Mouse (Mus musculus) hindbrain, postnatal 0 days (tissue): ENCODE data around the gene Ccdc84. TPM values are rescaled to one million over a fixed set of nuclear protein-coding genes. Genes with fewer than 3 reads are reported as not detected.
"Not testable (repeated sequence)": the region's sequence is repeated elsewhere in the genome, so short reads cannot be mapped to it uniquely, and the experiment has no call there.

Experiments
- ATAC-seq: fragments of 200-750 bp; cut with Nextera tagmentation; 2 replicates; pipeline ENCODE4 v1.8.0; 2017; ENCODE audit warnings: mild to moderate bottlenecking, moderate TSS enrichment, moderate library complexity
- DNase-seq: peaks from one replicate; pipeline ENCODE4 v3.0.0-alpha.2; 2015; ENCODE audit warnings: low spot score
- H3K27ac ChIP-seq: fragments of 300-500 bp; sonication (generic); 2 replicates; pipeline ENCODE4 v1.5.1; 2014; ENCODE audit warnings: mild to moderate bottlenecking
- H3K27me3 ChIP-seq: fragments of 300-500 bp; sonication (generic); 2 replicates; pipeline ENCODE4 v1.6.1; 2014; ENCODE audit warnings: low read length, mixed read lengths; ENCODE audit not compliant: insufficient read depth
- H3K36me3 ChIP-seq: fragments of 300-500 bp; sonication (generic); 2 replicates; pipeline ENCODE4 v1.6.1; 2014; ENCODE audit warnings: low read length, mixed read lengths; ENCODE audit not compliant: insufficient read depth
- H3K4me1 ChIP-seq: fragments of 300-500 bp; sonication (generic); 2 replicates; pipeline ENCODE4 v1.6.1; 2014; ENCODE audit warnings: antibody characterized with exemption, low read length, mixed read lengths; ENCODE audit not compliant: insufficient read depth
- H3K4me2 ChIP-seq: fragments of 300-500 bp; sonication (generic); 2 replicates; pipeline ENCODE4 v1.6.1; 2014; ENCODE audit warnings: low read depth, mild to moderate bottlenecking, low read length, moderate library complexity, mixed read lengths
- H3K4me3 ChIP-seq: fragments of 300-500 bp; sonication (generic); 2 replicates; pipeline ENCODE4 v1.5.1; 2014; ENCODE audit warnings: low read length
- H3K9ac ChIP-seq: fragments of 300-500 bp; sonication (generic); replicated peaks from 2 replicates; pipeline ENCODE4 v1.6.1; 2014; ENCODE audit warnings: mild to moderate bottlenecking, low read length, moderate library complexity, mixed read lengths
- H3K9me3 ChIP-seq: fragments of 300-500 bp; sonication (generic); 2 replicates; pipeline ENCODE4 v1.6.1; 2016; ENCODE audit warnings: low read length, mixed read lengths
- CTCF ChIP-seq: IDR thresholded peaks from 2 replicates; pipeline ENCODE4 v1.5.1; 2016; ENCODE audit warnings: antibody characterized with exemption, control low read depth, low read depth
- WGBS: fragments of 180-500 bp; shearing (Covaris S2); extraction: QIAGEN DNeasy Blood & Tissue Kit; methylation state at CpG from one replicate; pipeline ENCODE4 v1.1.7; 2014; 5-methylcytosine and 5-hydroxymethylcytosine counted together
- polyA plus RNA-seq: library from polyadenylated mRNA; unstranded; fragments of >200 nt; fragmentation: Nextera tagmentation; extraction: Ambion mirVana; gene quantifications from 2 replicates; pipeline ENCODE4 v1.2.1, GENCODE M21; 2015
- total RNA-seq: library from RNA; depleted of rRNA; stranded (reverse); fragments of >200 nt; gene quantifications from 2 replicates; pipeline ENCODE4 v1.2.3, GENCODE M21; 2014

Ccdc84 gene
- total and polyA plus RNA-seq, 2 experiments from 2014 or later: 23.6 to 26.0 TPM

DNA sequence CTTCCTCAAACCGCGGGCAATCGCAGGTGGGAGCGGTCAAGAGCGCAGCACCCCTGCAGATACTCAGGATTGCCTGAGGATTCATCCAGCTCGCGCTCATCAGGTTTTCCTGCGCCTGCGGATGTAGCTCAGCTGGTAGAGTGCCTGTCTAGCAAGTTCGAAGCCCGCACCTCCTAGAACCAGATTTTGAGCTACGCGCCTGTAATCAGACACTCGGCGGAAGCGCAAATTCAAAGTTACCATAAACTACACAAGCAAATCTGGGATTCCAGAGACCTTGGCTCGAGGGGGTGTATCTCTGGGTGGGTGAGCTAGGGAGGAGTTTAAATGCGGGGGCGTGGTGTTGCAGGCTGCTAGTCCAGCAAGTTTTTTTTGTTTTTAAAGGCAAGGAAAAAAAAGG is 22.6 kb upstream of the Ccdc84 start, which contains the start of gene Foxr1:
Gene Foxr1 (minus strand): TSS at position 176 of the 400 bp plus-strand sequence.
- H3K9me3 ChIP-seq: no peaks in the 10 kb centered on the region
- H3K27me3 ChIP-seq: no peaks in the 10 kb centered on the region
- DNase-seq (no peak), ATAC-seq (no peak)
- H3K9ac ChIP-seq: no peak within 1 kb of the TSS
- H3K27ac ChIP-seq: no peak within 1 kb of the TSS
- no peak within 1 kb of the TSS for H3K4me3 ChIP-seq
- no peak within 1 kb of the TSS for H3K4me2 ChIP-seq
- no peaks in the 10 kb centered on the region for H3K36me3 ChIP-seq
- WGBS: 75% methylated on average over 19 of the region's 19 CpGs
- TF ChIP-seq CTCF: no peak
- H3K4me1 ChIP-seq: no peaks in the 10 kb centered on the region

DNA sequence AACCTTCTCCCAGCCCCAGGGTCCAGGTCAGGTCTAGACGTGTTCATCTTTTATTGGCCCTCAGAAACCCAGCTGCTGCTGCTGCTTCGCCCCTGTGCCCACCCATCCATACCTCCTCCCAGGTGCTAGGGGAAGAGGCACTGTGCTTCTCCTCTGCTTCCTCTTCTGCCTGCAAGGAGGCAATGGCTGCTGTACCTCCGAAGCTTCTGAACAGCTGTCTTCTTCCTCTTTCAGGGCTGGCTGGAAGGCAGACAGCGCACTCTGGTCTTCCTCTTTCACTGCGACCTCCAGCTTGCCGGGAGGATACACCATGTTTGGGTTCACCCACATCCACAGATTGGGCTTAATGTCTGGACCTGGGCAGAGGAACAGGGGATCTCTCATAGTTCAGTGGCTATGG is 17.4 kb upstream of the Ccdc84 start:
- ATAC-seq (no peak), DNase-seq (no peak)
- Histone ChIP-seq H3K9me3 (no peaks in the 10 kb centered on the region), H3K27ac (no peak overlapping the region), H3K4me2 (no peak overlapping the region), H3K4me1 (no peaks in the 10 kb centered on the region), H3K9ac (no peak overlapping the region), H3K4me3 (no peak overlapping the region), H3K27me3 (no peaks in the 10 kb centered on the region), H3K36me3 (no peaks in the 10 kb centered on the region)
- TF ChIP-seq CTCF: no peak
- WGBS: 86% methylated on average over 6 of the region's 6 CpGs

DNA sequence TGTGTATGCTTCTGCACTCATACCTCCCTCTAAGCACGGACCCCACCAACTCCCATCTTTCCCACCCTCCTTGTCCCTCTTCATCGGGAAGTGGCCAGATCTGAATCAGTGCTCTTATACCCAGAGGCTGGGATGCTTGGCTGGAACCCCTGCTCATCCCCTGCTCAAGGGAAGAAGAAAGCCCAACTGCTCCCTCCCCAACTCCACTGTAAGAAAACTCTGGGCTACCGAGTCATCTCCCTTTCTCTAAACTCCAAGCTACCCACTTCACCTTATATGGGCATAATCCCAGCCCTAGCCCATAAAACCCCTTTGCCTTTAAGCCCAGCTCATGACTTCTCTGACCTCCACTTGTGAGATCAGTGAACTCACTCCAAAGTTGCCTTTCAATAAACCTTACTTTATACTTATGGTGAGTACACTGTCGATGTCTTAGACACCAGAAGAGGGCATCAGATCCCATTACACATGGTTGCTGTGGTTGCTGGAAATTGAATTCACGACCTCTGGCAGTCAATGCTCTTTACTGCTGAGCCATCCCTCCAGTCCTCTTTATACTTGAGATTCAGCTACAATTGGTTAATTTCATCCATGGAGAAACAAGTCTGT is 14.3 kb upstream of the Ccdc84 start:
- Histone ChIP-seq H3K4me1 (no peaks in the 10 kb centered on the region), H3K27me3 (no peaks in the 10 kb centered on the region), H3K9me3 (no peaks in the 10 kb centered on the region), H3K4me3 (no peak overlapping the region), H3K4me2 (no peak overlapping the region), H3K36me3 (no peaks in the 10 kb centered on the region), H3K27ac (no peak overlapping the region), H3K9ac (no peak overlapping the region)
- ATAC-seq (no peak), DNase-seq (no peak)
- TF ChIP-seq CTCF: no peak
- WGBS: 56% methylated on average over 5 of the region's 5 CpGs

DNA sequence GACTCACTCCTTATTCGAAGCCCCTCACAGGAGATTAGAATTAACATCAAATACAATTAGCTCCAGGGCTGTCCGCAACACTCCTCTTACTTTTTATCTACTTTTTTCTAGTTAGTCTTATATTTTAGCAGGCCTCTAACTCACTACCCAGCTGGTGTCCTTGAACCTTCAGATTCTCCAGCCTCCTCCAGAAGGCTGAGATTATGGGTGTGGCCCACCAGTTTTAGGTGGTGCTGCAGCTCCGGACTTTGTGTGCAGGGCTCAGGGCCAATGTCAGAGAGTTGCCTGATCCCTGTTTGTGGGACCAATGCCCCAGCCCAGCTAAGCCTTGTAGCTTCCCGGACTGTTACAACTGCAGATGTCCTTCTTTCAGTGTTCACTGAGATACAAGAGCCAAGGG is 5.2 kb upstream of the Ccdc84 start:
- Histone ChIP-seq H3K27me3 (no peaks in the 10 kb centered on the region), H3K4me2 (no peak overlapping the region), H3K4me3 (no peak overlapping the region), H3K4me1 (no peaks in the 10 kb centered on the region), H3K9ac (no peak overlapping the region), H3K36me3 (no peaks in the 10 kb centered on the region), H3K27ac (no peak overlapping the region), H3K9me3 (no peaks in the 10 kb centered on the region)
- DNase-seq (no peak), ATAC-seq (no peak)
- 88% methylated on average over 4 of the region's 4 CpGs for WGBS
- TF ChIP-seq CTCF: no peak

DNA sequence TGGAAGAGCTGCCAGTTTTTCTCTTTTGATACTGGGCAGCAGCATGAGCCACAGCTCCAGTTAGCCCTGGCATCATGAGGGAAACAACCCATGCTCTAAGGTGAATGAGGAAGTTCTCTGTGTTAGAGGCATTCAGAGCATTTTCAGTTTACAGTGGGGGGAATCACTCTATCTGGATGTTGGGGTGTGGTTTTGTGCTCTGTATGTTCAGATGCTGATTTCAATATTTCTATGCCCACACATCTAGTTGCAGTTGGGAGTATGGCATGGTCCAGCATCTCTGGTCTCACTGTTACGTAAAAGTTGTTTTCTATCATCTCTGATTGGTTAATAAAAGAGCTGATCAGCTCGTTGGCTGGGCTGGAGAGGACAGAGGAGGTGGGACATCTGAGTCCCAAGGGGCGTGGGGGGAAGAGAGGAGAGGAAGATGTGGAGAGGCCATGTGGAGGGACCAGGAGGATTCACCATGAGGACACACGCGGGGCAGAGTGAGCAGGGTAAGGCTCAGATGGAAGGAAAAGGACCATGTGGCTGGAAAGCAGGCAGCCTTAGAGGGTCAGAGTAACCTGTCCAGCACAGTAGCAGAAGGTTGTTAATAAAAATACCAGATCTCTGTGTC is 2.0 kb upstream of the Ccdc84 start:
- peaks cover 6% of the 10 kb centered on the region; the same call in 1 of the 2 replicates for H3K4me1 ChIP-seq
- TF ChIP-seq CTCF: no peak
- H3K9ac ChIP-seq: no peak overlapping the region
- DNase-seq (no peak), ATAC-seq (no peak)
- H3K4me2 ChIP-seq: no peak overlapping the region
- H3K4me3 ChIP-seq: no peak overlapping the region
- no peaks in the 10 kb centered on the region for H3K9me3 ChIP-seq
- 69% methylated on average over 5 of the region's 5 CpGs for WGBS
- H3K27me3 ChIP-seq: no peaks in the 10 kb centered on the region
- no peaks in the 10 kb centered on the region for H3K36me3 ChIP-seq
- no peak overlapping the region for H3K27ac ChIP-seq

DNA sequence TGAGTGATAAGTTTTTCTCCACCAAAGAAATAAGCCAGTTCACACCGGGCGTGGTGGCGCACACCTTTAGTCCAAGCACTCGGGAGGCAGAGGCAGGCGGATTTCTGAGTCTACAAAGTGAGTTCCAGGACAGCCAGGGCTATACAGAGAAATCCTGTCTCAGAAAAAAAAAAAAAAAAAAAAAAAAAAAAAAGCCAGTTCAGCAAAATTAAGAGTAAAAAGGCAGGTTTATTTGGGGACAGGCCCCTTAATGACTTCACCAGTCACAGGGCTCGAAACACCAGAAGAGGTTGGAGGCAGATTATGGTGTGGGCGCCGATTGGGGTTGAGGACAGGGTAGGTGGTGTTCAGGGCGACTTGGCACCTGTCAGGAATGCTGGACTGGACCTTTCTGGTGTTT is 1.4 kb upstream of the Ccdc84 start:
- H3K4me3 ChIP-seq, DNase-seq, H3K36me3 ChIP-seq, H3K9ac ChIP-seq, H3K27ac ChIP-seq, H3K4me2 ChIP-seq, ATAC-seq, H3K4me1 ChIP-seq, H3K9me3 ChIP-seq, H3K27me3 ChIP-seq: not testable (repeated sequence)
- 91% methylated on average over 9 of the region's 9 CpGs for WGBS

DNA sequence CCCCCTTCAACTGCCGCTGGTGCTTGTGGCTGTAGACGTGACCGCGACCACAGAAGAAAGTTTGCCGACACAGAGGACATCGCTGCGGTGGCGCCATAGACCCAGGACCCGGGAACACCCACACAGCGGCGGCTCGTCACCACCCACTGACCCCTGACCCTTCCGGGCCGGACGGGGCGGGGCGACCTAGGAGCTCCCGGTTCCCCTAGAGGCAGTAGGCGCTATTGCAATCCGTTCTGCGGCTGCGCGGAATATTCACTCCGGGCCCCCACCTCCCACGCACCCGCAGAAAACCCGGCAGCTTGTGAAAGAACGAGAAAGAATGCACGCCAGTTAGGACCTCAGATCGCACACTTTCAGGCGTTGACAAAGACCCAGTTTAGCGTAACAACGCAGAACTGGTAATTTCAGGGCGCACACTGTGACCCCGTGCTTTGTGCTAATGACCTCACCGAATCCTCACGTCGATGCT is 441 bp downstream of the Ccdc84 start:
- H3K4me2 ChIP-seq: peak overlapping the region; percentile 97
- DNase-seq (peak; percentile 97), ATAC-seq (peak; percentile 95)
- peak overlapping the region; percentile 78 for H3K9ac ChIP-seq
- H3K27me3 ChIP-seq: no peaks in the 10 kb centered on the region
- H3K27ac ChIP-seq: peak overlapping the region; percentile 79
- WGBS: under 1% methylated on average over 38 of the region's 38 CpGs
- peak; percentile 89 for TF ChIP-seq CTCF
- H3K4me3 ChIP-seq: peak overlapping the region; percentile 81
- no peaks in the 10 kb centered on the region for H3K9me3 ChIP-seq
- H3K36me3 ChIP-seq: peaks cover 9% of the 10 kb centered on the region; the same call in 1 of the 2 replicates
- H3K4me1 ChIP-seq: peaks cover 6% of the 10 kb centered on the region; the same call in 1 of the 2 replicates
